Mouse (Mus musculus) spleen, postnatal 14 days (tissue): Measurements from ENCODE around the gene Dlgap1.

ENCODE experiments used
- DNase-seq, 2 experiments: peaks; one replicate each; pipeline ENCODE4 v3.0.0; 2021 to 2022; ENCODE audit warnings: low spot score in 2 of 2

Gene Dlgap1

DNA sequence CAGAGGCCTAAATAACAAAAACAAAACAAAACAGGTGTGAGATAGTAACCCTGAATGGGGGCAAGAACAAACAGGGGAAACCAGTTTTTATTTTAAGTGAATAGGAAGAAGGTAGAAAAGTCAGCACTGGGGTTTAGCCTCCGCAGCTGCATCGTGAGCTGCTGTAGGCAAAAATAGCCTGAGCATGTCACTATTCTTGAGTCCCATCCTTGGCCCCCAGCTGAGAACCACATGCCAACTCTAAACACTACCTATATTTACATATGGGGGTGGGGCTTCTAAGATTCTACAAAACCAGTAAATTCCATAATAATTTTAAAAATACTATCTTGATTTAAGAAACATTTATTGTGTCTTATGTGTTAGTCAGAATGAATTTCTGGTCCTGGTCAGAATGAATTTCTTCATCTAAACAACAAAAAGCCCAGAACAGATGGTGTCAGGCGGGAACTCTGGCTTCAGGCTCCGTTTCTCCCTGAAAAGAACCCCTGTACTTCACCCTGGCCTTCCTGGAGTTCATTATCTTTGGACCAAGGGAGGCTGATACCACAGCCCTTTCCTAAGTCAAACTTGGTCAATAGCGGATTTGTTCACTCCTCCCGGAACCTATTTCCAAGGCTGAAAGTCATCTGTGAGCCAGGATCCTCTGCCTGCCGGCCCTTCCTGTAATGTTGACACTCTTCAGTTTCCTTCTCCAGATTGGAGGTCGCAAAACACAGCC lies 494.1 kb downstream of the Dlgap1 start:
- no peak for DNase-seq

DNA sequence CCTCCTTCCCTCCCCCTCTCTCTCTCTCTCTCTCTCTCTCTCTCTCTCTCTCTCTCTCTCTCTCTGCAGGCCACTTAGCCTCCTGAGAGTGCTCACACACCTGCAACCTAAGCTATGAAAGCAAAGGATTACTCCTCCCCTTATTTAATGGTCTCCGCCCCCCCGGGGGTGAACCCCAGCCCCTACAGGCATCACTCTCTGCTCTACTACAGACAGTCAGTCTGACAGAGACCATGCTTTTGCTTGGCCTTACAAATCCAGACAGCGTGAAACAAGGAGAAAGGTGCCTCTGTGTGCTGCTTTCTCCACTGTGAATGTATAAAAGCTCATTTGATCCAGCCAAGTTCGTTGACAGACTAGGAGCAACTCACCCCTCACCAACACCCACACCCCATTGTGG lies 497.5 kb downstream of the Dlgap1 start:
- DNase-seq: no peak

DNA sequence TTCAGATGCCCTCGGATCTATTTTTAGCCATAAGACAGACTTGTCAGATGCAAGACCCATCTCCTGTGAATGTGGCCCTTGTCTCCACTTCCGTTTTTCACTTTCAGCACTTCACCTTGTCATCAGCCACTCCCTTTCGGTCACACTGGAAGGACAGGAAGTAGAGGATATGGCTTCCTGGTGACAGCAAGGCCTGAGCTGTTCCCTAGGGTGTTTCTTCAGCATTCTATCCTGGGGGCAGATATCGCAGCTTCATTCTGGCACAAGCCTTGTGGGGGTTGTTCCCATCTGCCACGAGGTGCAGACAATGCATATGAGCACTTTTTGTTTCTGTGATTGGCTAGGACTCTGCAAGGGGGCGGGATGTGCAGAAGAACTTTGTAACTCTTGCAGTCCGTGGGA lies 502.1 kb downstream of the Dlgap1 start:
- DNase-seq: no peak

DNA sequence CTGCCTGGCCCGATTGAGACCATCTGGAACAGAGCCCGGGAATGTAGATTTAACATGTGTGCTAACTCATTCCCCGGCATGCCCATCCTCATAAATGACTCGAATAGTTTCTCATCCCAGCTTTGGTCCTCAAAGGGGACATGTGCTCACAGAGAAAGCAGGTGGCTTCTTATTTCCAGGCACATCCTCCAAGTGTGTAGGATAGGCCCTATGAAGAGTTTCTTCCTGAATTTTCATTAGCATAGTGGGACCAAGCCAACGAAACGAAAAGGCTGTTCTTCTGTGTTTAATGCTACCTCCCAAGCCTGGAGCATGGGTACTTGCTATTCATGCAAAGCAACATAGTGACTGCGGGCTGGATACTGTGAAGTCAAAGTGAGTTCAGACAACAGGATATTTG lies 503.3 kb downstream of the Dlgap1 start:
- no peak for DNase-seq

DNA sequence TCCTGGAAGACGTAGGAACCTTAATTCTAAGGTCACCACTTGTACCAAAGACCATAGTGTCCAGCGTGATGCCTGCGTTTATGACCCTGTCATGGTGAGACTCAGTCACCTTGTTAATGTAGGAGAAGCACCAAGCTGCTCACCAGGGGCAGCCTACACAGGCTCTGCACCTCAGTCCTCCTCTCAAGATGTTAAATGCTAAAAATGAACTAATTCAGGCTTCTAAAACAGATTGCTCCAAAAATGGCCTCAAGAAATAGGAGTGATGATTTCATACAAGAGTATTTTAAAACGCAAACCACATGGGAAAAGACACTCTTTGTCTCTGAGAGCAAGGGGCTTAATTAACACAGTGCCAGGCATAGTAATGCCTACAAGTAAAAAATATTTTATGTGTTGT lies 505.0 kb downstream of the Dlgap1 start:
- no peak for DNase-seq

DNA sequence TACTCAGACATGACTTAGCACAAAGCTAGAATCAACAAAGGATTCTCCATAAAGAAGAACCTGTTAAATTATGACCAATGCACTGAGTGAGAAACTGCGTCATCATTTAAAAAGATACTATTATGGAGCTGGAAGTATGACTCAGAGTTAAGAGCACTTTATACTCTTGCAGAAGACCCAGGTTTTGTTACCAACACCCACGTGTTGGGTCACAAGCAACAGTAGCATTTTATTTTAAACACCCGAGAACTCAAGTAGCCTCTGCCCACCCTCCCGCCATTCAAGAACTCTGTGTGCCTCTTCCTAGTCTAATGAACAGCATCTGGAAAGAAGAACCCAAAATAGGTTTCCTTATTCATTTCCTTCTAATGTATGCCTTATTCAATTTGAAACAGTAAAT lies 514.8 kb downstream of the Dlgap1 start:
- DNase-seq: no peak

DNA sequence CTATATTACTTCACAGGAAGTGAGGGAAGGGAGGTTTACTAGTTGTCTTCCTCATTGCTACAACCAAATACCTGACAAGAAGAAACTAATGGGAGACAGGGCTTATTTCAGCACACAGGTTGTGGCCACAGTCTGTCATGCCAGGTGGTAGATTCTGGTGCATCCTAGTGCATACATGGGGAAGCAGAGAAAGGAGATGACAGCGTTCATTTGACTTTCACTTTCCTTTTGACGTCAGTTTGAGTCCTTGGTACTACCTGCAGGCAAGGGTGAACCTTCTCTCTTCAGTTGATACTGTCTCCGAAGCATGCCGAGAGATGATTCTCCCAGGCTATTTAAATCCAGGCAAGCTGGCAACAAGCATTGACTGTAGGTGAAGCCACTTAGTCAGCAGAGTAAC lies 516.8 kb downstream of the Dlgap1 start:
- no peak for DNase-seq

DNA sequence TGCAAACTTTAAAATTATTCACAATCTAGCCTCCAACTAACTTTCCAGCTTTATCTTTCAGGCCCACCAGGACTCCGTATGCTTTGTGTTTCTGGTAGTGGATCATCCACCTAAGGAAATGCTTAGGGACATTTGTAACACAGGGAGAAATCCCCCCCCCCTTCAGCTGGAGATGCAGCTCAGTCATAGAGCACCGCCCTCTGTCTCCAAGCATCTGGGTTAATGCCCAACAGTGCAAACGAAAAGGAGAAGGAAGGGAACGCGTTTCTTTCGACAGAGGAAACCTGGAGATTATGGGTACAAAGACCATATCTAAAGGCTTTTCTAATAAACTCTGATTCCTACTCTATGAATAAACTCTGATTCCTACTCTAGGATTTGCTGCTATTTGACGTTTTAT lies 517.4 kb downstream of the Dlgap1 start:
- DNase-seq: no peak

DNA sequence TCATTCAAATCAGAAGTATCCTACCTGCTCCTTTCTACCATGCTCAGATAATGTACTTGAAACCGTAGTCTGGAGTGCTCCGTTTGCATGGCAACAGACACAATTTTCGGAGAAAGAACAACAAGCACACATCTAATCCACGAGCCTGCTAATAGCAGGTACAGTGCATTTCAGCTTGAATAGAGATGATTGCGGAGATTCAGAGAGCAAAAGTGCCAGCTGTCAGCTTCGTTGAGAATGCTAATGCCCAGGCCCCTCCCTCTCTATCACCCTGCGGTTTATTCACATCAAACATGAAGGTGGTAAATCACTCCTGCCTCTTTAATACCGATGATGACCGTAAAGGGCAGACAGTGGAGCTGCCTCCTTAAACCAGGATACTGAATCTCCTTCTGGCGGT lies 518.0 kb downstream of the Dlgap1 start:
- no peak for DNase-seq

DNA sequence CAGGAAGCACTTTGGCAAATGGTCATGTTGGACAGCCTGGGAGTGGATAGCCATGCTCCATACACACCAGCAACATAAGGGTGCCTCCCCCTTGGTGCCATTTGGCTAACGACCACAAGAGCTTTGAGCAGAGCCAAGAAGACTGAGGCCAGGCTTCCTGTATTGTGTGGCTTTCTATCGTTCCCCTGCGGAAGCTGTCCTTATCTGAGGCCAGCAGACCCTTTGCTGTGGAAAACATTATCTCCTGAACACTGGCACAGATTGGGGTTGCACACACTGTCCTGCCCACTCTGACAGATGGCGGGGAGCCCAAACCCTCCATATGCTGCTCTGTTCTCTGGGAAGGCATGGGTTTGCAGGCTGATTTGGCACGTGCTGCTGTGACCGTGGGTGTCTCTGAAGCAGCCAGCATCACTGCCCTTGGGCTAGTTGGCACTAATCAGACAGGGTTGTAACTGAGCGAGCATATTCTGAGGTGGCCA lies 520.0 kb downstream of the Dlgap1 start:
- DNase-seq: no peak

DNA sequence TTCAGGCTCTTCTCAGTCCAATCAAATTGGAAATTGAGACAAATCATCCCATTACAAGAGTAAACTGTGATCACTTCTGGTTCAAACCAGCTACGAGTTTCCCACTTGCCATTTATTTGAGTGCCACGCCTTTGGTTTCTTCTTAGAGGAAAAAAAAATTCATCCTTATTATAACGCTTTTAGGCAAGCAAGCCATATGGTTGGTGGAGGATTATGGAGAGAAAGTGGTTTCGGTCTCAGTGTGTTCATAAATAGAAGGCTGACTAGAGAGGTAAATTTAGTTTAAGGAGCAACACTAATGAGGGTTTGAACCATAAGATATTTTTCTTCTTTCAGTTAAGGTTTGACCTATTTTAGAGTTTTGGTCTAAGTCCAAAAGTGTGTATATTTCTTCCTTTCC lies 522.7 kb downstream of the Dlgap1 start:
- DNase-seq: no peak

DNA sequence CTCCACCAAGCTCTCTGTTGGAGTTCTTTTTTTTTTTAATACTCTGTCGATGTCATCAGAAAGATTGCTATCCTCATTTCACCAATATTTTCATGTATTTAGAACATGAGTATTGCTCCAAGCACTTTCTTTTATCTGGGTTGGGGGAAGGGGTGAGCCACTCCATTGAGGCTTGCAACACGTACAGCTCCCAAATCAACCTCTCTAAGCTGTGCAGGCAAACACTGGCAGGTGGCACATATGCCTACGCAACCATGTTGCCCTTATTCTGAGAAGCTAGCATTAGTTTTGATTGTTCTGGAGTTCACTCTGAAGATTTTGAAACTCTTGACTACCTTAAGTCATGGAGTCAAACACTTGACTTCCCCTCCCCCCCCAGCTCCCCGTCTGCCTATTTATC lies 525.5 kb downstream of the Dlgap1 start:
- DNase-seq: no peak

DNA sequence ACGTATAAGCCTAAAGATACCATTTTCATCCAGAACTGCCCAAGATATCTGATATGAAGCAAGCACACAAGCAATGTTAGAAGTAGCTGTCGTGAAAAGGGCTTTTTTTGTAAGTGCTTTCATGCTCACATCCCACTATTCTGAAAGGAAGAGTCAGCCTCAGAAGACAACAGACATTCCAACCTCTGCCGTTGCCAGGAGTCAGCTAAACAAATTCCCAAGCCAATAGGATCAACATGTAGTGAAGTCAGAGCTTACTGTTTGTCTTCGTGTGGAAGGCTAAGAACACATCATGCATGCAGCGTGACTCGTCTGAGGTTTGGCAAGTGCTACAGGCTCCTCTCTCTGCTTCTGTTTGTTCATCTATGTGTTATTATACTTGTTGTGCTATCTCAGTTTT lies 529.4 kb downstream of the Dlgap1 start:
- no peak for DNase-seq

DNA sequence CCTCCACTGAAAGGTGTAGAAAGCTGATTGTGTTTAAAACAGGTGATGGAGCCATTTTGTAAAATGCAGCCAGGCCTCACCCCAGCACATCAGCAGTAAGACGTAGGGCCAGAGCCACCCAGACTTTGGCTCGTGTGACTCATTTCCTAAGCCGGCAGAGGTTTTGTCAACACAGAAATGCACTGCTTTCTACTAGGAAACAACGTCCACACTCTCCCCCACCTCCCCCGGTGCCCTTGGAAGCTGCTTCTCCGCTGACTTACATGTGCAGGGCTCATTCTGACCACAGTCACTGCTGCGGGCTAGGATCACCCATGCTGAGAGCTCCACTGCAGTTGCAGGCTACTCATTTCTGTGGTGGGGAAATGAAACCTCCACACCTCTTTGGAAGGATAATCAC lies 533.1 kb downstream of the Dlgap1 start:
- no peak for DNase-seq

DNA sequence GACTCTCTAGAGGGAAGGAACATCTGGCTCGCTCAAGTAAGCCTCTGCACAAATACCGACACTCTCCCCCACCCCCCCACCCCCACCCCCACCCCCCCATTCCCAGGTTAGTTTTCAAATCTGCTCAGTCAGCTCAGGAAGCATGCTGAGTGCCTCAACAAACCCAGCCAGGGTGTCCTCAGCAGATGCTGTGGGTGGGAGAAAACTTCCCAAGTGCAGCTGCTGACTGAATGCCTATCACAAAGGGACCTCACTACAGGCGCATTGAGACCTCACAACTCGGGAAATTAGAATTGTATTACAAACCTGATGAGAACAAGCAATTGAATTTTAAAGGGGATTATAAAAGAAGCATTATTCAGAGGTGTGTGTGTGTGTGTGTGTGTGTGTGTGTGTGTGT lies 538.9 kb downstream of the Dlgap1 start:
- DNase-seq: no peak

DNA sequence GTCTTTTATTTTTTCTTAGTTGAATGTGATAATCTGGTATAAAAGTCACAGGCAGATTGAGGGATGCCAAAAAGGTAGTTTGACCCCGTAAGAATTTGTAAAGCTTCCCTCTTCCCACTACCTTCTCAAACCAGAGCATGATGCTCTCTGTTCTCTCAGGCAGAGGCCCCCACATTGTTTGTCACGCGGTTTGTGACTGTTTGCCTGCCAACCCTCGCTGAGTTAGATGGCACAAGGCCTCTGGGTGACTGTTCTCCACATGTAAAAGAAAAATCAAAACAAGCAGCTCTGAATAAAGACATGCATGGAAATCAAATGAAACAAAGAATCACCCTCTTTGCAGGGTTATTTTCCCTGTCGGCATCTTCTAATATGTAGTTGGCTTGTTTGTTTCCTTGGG lies 541.6 kb downstream of the Dlgap1 start:
- no peak for DNase-seq

DNA sequence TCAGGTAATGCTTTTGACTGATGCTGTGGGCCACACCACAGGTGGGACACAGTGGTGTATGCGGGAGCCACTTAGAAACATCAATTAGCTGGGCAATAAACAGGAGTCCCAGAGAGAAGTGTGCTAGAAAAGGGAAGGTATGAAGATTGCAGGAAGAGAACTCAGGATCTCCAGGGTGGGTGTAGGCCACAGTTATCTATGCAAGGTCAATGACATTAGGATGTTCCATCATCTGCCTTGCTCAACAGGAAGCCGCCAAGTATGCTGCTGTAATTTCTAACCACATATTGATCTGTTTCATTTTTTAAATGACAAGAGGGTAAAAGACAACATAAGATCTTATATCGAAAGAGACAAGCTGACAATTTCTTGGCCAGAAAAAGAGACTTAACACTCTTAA lies 542.5 kb downstream of the Dlgap1 start:
- DNase-seq: no peak

DNA sequence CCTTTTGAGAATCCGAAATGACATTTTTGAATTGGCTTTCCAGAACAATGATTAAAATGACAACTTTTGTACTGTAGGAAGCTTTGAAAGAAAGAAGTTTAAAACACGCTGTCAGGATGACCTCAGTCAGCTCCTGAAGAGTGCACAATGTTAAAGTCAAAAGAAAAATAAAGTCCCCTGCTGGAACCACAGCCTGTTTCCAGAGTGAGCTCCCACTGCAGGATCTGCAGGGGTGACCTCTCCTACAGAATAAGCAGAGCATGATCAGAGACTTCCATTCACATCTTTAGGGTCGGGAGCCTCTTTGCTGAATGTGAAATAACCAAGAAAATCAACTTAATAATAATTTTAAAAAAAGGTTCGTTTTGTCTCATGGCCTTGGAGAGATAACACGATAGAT lies 544.9 kb downstream of the Dlgap1 start:
- no peak for DNase-seq

DNA sequence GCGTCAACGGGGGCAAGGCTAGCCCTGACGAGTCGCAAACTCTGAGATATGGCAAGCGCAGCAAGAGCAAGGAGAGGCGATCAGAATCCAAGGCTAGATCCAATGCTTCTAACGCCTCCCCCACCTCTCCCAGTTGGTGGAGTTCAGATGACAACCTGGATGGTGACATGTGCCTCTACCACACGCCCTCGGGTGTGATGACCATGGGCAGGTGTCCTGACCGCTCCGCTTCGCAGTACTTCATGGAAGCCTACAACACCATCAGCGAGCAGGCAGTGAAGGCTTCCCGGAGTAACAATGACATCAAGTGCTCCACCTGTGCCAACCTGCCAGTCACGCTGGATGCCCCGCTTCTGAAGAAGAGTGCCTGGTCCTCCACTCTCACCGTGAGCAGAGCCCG lies 547.6 kb downstream of the Dlgap1 start:
- no peak for DNase-seq

DNA sequence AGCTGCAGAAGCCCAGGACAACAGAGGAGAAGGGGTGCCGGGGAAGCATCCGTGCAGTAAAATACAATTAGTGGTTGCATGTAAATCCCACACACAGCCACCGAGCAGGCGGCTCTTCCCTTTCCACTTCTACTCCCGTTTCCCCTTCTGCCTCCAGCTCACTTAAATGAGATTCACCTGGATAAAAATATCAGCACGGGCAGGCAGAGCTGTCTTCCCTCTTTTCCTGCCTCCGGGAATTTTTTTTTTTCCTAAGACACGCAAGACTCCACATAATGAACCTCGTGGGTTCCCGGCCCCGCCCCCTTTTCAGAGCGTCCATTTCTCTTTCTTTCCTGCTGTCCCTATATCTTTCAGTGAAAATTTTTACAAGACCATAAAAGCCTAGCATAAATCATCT lies 548.5 kb downstream of the Dlgap1 start:
- DNase-seq: no peak

DNA sequence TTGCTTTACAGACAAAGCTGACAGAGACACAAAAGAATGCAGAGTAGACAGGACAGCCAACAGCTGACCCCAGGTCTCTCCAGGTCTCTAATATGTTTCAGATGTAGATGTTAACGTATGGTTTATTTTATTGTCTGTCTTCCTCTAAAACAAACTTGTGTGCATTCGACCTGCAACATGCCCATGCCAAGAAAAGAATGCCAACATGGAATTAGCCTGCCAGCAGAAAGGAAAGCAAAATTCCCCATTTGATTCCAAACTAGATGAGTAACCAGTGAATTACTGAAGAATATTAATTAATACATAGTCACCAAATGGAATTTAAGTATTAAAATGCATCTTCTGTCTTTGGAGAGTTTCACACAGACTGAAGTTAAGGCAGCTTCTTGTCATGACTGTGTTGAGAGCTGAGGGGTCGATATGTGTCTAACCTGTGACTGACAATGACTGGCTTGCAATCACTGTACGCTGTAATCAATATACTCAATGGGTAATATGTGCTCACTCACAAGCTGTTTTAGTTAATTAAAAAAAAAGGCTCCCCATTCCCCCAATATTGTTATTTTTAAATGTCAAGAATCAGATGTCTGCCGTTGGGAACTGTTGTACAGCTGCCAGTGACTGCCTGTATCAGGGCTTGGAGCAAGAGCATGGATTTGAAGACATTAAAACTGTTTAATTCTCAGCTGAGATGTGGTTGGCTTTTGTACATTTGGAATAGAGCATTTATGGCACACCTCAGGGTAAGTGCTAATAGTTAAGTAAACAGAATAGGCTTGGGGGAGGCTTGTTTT lies 552.4 kb downstream of the Dlgap1 start:
- no peak for DNase-seq

DNA sequence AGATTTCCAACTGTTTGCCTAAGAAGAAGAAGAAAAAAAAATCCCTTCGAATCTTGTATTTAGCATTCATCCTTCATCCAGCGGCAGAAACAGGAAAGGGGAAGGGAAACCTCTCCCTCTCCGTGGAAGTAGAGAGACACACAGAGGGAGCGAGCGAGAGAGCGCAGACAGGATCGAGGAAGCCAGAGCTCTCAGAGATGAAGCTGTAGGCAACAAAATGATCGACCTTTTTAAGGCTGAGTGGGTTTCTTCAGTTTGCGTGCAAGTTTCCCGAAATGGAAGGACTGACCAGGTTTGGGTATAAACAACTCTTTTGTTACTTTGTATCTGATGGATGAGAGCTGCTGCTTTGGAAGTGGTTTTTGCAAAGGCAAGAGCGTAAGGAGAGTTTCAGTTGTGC lies 553.1 kb downstream of the Dlgap1 start:
- no peak for DNase-seq

DNA sequence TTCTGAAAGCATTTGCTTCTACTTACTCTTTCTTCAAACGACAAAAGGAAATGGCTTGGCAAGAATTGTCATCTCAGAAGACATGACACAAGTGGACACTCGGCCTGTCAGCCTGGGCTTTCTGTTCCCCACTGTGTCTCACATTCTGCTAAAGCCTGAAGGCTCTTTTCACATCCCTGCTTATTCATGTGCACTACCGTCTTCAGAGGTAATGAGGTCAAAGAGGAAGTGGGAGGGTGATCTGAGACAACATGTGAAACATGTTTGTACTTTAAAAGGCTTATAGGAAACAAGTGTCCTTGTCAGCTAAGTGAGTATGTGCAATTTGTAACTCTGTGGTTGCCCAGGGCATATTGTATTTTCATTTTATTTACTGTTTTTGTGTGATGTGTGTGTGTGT lies 557.1 kb downstream of the Dlgap1 start:
- DNase-seq: no peak
